Mouse (Mus musculus) kidney, postnatal 0 days (tissue): ENCODE data around the gene Pip5k1c. TPM values are rescaled to one million over a fixed set of nuclear protein-coding genes. Genes with fewer than 3 reads are reported as not detected.

Experiments
- ATAC-seq: fragments of 200-750 bp; cut with Nextera tagmentation; replicated peaks from 2 replicates; pipeline ENCODE4 v1.8.0; 2017; ENCODE audit warnings: low read depth, moderate number of reproducible peaks, moderate TSS enrichment, moderate library complexity; ENCODE audit not compliant: low FRiP score
- DNase-seq: peaks from one replicate; pipeline ENCODE4 v3.0.0-alpha.2; 2016; ENCODE audit warnings: low spot score
- H3K27ac ChIP-seq: fragments of 300-500 bp; sonication (generic); 2 replicates; pipeline ENCODE4 v1.5.1; 2014; ENCODE audit warnings: mild to moderate bottlenecking
- H3K27me3 ChIP-seq: fragments of 300-500 bp; sonication (generic); 2 replicates; pipeline ENCODE4 v1.6.1; 2014; ENCODE audit warnings: low read length, mixed read lengths; ENCODE audit not compliant: insufficient read depth
- H3K36me3 ChIP-seq: fragments of 300-500 bp; sonication (generic); 2 replicates; pipeline ENCODE4 v1.6.1; 2014; ENCODE audit warnings: low read length, mixed read lengths; ENCODE audit not compliant: insufficient read depth
- H3K4me1 ChIP-seq: fragments of 300-500 bp; sonication (generic); replicated peaks from 2 replicates; pipeline ENCODE4 v1.6.1; 2014; ENCODE audit warnings: antibody characterized with exemption, low read length, mixed read lengths; ENCODE audit not compliant: insufficient read depth
- H3K4me2 ChIP-seq: fragments of 300-500 bp; sonication (generic); 2 replicates; pipeline ENCODE4 v1.6.1; 2014; ENCODE audit warnings: mild to moderate bottlenecking, low read length, moderate library complexity, mixed read lengths
- H3K4me3 ChIP-seq: fragments of 300-500 bp; sonication (generic); replicated peaks from 2 replicates; pipeline ENCODE4 v1.5.1; 2014; ENCODE audit warnings: low read depth, low read length
- H3K9ac ChIP-seq: fragments of 300-500 bp; sonication (generic); 2 replicates; pipeline ENCODE4 v1.6.1; 2014; ENCODE audit warnings: low read depth, low read length
- H3K9me3 ChIP-seq: fragments of 300-500 bp; sonication (generic); replicated peaks from 2 replicates; pipeline ENCODE4 v1.6.1; 2016; ENCODE audit warnings: low read length, inconsistent platforms, mixed read lengths
- CTCF ChIP-seq: IDR thresholded peaks from 2 replicates; pipeline ENCODE4 v1.5.1; 2016; ENCODE audit warnings: antibody characterized with exemption, low read depth, mild to moderate bottlenecking, moderate library complexity
- WGBS: fragments of 180-500 bp; shearing (Covaris S2); extraction: QIAGEN DNeasy Blood & Tissue Kit; methylation state at CpG from one replicate; pipeline ENCODE4 v1.1.7; 2014; 5-methylcytosine and 5-hydroxymethylcytosine counted together
- polyA plus RNA-seq: library from polyadenylated mRNA; unstranded; fragments of >200 nt; fragmentation: Nextera tagmentation; extraction: Ambion mirVana; gene quantifications from 2 replicates; pipeline ENCODE4 v1.2.1, GENCODE M21; 2015

Gene Pip5k1c
- polyA plus RNA-seq, 1 experiment from 2014 or later = 37.8 TPM

DNA sequence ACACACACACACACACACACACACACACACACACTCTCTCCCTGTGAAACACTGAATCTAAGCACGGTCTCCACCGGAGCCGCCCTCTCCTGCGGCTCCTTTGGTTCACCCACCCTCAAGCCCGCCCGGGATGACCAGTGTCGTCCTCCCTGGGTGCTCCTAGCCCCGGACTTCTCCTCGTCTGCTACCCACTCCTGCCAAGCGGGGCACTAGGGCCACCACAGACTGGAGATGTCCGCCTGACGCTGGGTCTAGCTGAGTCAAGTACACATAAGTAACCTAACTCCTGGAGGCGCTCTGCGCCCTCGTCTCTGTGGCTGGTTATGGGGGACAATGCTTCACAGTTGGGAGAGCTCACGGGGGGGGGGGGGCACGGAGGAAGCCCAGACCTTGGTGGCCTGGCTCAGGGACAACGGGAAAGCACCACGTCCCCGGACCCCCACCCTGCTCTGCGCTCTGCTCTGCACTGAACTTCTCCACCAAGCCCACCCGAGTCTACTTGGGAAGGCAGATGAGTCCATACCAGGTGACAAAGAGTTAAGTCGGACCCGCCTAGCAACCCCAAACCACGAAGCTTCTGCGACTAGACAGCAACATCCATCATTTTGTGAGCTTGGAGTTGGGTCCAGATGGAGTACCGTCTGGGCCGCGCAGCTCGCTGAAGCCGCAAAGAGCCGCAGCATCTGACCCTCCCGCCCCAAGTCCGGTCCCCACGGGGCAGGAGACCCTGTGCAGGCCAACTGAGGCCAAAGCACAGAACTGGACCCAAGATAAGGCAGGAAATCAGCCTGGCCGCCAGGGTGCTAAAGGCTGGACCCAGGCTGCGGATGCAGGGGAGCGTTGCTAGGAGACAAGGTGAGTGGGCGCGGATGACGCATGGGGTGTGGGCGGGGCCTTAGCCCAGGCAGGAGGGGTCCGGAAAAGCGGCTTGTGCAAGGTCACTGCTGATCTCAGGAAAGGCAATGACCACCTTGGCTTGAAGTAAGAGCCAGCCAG lies 40.0 kb upstream of the Pip5k1c start, which contains the start of gene Matk:
TSS of gene Matk (plus strand) at position 512 of the 996 bp plus-strand sequence.
- peak; percentile 65 for DNase-seq
- Histone ChIP-seq H3K9me3 (no peaks in the 10 kb centered on the region), H3K4me2 (peak within 1 kb of the TSS; percentile 23; the same call in 1 of the 2 replicates), H3K27me3 (peaks cover 10% of the 10 kb centered on the region; the same call in 1 of the 2 replicates), H3K4me3 (no peak within 1 kb of the TSS), H3K4me1 (peaks cover 13% of the 10 kb centered on the region; the same call in 1 of the 2 replicates), H3K27ac (no peak within 1 kb of the TSS), H3K9ac (peak within 1 kb of the TSS; percentile 4; the same call in 1 of the 2 replicates), H3K36me3 (no peaks in the 10 kb centered on the region)
- 7% methylated on average over 43 of the region's 44 CpGs for WGBS
- ATAC-seq = no peak
- TF ChIP-seq CTCF = peak; percentile 42

DNA sequence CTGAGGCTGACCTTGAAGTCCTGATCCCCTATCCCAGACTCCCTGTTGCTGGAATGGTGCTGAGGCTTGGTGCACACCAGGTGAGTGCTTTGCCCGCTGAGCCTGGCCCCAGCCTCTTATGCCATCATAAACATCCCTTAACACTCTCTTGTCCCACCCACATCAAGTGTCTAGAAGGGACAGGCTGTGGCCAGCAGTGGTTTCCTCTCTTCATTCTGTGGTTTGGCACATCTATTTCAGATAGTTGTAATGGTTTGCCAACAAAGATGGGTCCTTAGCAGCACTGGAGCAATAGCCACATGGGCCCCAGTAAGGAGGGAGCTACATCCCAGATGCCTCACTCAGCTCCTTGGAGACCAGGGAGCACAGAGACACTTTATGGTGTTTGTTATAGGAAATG lies 37.9 kb upstream of the Pip5k1c start:
- Histone ChIP-seq H3K27me3 (peaks cover 17% of the 10 kb centered on the region), H3K4me2 (no peak overlapping the region), H3K9me3 (no peaks in the 10 kb centered on the region), H3K4me1 (peaks cover 13% of the 10 kb centered on the region; the same call in 1 of the 2 replicates), H3K4me3 (no peak overlapping the region), H3K27ac (no peak overlapping the region), H3K36me3 (no peaks in the 10 kb centered on the region), H3K9ac (no peak overlapping the region)
- no peak for TF ChIP-seq CTCF
- no peak for ATAC-seq
- 47% methylated on average over 1 of the region's 1 CpGs for WGBS
- DNase-seq = no peak

GRCm38 (mm10) chr10:81257158-81258039 lies 35.4 kb upstream of the Pip5k1c start:
- ATAC-seq = no peak
- H3K9me3 ChIP-seq = no peaks in the 10 kb centered on the region; the same call in 1 of the 2 replicates
- H3K4me3 ChIP-seq = peak overlapping the region; percentile 32
- DNase-seq = peak; percentile 24
- H3K9ac ChIP-seq = peak overlapping the region; percentile 51
- H3K27me3 ChIP-seq = peaks cover 13% of the 10 kb centered on the region
- WGBS = 2% methylated on average over 62 of the region's 62 CpGs
- peak overlapping the region; percentile 83 for H3K4me2 ChIP-seq
- peaks cover 2% of the 10 kb centered on the region; the same call in 1 of the 2 replicates for H3K36me3 ChIP-seq
- no peak for TF ChIP-seq CTCF
- H3K27ac ChIP-seq = no peak overlapping the region
- H3K4me1 ChIP-seq = peaks cover 13% of the 10 kb centered on the region; the same call in 1 of the 2 replicates

- H3K4me3 ChIP-seq = no peak overlapping the region
- peaks cover 7% of the 10 kb centered on the region for H3K27me3 ChIP-seq
- no peak overlapping the region for H3K27ac ChIP-seq
- no peak overlapping the region for H3K9ac ChIP-seq
- DNase-seq = no peak
- 45% methylated on average over 21 of the region's 21 CpGs for WGBS
- H3K36me3 ChIP-seq = peaks cover 13% of the 10 kb centered on the region; the same call in 1 of the 2 replicates
- H3K4me1 ChIP-seq = 0 out of 2 replicates have a peak, but pooled peaks cover 6% of the 10 kb centered on the region
- H3K9me3 ChIP-seq = no peaks in the 10 kb centered on the region; the same call in 1 of the 2 replicates
- TF ChIP-seq CTCF = no peak
- no peak for ATAC-seq
- no peak overlapping the region for H3K4me2 ChIP-seq
These were observed 33.4 kb upstream of the Pip5k1c start for GRCm38 (mm10) chr10:81259225-81259884.

DNA sequence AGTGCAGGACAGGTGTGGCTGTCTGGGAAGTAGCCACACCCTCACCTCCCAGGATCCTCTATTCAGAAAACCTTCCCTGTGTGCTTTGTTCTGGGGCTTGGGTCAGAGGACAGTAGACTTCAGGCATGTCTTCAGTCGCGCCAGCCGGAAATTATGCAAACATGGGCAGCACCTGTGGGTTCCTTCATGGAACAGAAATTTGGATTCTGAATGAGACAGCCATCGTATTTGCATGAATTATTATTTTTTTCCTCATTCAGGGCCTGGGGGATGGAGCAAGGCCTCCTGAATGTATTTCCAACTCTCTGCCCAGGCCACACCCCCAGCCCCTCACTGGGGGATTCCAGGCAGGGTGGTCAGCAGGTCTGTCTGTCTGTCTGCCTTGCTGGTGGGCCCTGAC lies 31.7 kb upstream of the Pip5k1c start:
- H3K4me3 ChIP-seq = no peak overlapping the region
- no peaks in the 10 kb centered on the region; the same call in 1 of the 2 replicates for H3K9me3 ChIP-seq
- H3K9ac ChIP-seq = no peak overlapping the region
- H3K36me3 ChIP-seq = peaks cover 23% of the 10 kb centered on the region; the same call in 1 of the 2 replicates
- TF ChIP-seq CTCF = no peak
- H3K27ac ChIP-seq = no peak overlapping the region
- 95% methylated on average over 4 of the region's 4 CpGs for WGBS
- H3K4me2 ChIP-seq = no peak overlapping the region
- peaks cover 7% of the 10 kb centered on the region for H3K27me3 ChIP-seq
- H3K4me1 ChIP-seq = peaks cover 6% of the 10 kb centered on the region; the same call in 1 of the 2 replicates
- ATAC-seq (no peak), DNase-seq (no peak)
